Mouse (Mus musculus): ENCODE data around the gene Rps2. TPM values are rescaled to one million over a fixed set of nuclear protein-coding genes. Genes with fewer than 3 reads are reported as not detected.
A peak's percentile ranks its signal among the peaks of the same experiment; 100 is the strongest.

Rps2 gene
- polyA plus RNA-seq, 1 experiment from 2014 or later = 1,827 TPM

DNA sequence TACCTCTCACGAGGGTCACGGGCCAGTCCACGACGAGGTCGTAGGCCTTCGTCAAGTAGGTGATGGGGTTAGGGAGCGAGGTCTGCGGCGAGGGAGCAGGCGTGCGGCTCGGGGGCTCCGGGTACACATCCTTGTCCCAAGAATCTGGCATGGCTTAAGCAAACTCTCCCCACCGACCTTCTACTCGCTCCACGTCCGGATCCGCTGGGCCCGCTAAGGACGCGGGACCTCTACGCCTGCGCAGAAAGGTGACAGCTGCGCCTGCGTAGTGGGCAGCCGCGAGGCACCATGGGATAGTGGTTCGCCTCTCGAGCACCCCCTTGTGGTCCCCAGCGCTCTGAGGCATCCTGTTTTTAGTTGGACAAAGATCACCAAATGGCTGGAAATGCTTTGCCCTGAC is 6.3 kb downstream of the Rps2 start, which contains the start of gene Ndufb10:
Gene Ndufb10, minus strand, starts transcription at position 295 of the 400 bp plus-strand sequence.
- peak; percentile 79 for ATAC-seq (ENCODE audit: low FRiP score, low TSS enrichment)
- Histone ChIP-seq H3K27ac (ENCODE audit: low read depth, low read length) (peak within 1 kb of the TSS; percentile 71), H3K27me3 (ENCODE audit: control insufficient read depth, insufficient read depth, low read length) (no peaks in the 10 kb centered on the region), H3K9me3 (ENCODE audit: control insufficient read depth, low read length) (no peaks in the 10 kb centered on the region), H3K9ac (ENCODE audit: low read depth, low read length) (peak within 1 kb of the TSS; percentile 89), H3K4me3 (ENCODE audit: low read length) (peak within 1 kb of the TSS; percentile 90), H3K36me3 (ENCODE audit: control insufficient read depth, insufficient read depth, low read length) (peaks cover 20% of the 10 kb centered on the region), H3K4me2 (replicated peaks; ENCODE audit: low read depth, low read length) (peak within 1 kb of the TSS; percentile 78), H3K4me1 (ENCODE audit: control insufficient read depth, insufficient read depth, low read length) (peaks cover 8% of the 10 kb centered on the region)
- WGBS = under 1% methylated on average over 30 of the region's 30 CpGs

DNA sequence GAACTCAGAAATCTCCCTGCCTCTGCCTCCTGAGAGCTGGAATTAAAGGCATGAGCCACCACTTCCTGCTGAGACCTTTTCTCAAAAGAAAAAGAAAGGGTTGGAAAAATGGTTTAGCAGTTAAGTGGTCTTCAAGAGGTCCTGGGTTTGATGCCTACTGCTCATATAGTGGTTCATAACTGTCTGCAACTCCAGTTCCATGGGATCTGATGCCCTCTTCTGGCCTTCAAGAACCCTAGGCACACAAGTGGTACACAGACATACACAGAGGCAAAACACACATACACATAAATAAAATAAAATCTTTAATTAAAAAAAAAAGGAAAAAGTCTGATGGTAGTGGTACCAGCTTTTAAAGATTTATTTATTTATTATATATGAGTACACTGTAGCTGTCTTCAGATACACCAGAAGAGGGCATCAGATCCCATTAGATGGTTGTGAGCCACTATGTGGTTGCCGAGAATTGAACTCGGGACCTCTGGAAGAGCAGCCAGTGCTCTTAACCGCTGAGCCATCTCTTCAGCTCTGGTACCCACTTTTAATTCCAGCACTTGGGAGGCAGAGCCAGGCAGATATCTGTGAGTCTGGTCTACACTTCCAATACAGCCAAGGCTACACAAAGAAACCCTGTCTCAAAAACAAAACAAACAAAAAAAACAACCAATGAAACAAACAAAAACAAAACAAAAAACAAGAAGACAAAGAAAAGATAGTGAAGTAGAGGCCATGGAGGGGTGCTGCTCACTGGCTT is 7.9 kb downstream of the Rps2 start:
- no peak overlapping the region for H3K4me2 ChIP-seq (replicated peaks; ENCODE audit: low read depth, low read length)
- no peak for ATAC-seq (ENCODE audit: low FRiP score, low TSS enrichment)
- WGBS = 73% methylated on average over 3 of the region's 3 CpGs

DNA sequence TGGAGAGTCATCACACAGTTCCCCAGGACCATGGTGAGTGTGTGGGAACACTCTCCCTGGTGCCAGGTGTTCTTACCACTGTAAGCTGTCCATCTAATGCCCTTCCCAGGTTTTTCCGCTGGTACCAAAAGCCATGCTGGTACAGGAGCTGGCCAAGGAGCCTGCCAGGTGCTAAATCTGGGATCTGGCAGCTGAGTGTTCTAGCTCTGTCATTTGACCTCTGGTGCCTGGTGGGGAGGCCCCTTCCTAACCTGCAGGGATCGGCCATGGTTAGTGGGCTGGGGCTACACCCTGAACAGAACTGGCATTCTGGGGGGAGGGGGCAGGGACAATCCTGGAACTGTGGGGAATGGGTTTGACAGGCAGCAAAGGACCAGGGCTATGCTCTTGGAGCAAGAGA is 9.7 kb downstream of the Rps2 start, which contains the start of gene Rpl3l:
Gene Rpl3l, plus strand, starts transcription at position 203 of the 400 bp plus-strand sequence.
- Histone ChIP-seq H3K27ac (ENCODE audit: low read depth, low read length) (no peak within 1 kb of the TSS), H3K4me2 (replicated peaks; ENCODE audit: low read depth, low read length) (no peak within 1 kb of the TSS), H3K9me3 (ENCODE audit: control insufficient read depth, low read length) (no peaks in the 10 kb centered on the region), H3K4me1 (ENCODE audit: control insufficient read depth, insufficient read depth, low read length) (no peaks in the 10 kb centered on the region), H3K4me3 (ENCODE audit: low read length) (no peak within 1 kb of the TSS), H3K36me3 (ENCODE audit: control insufficient read depth, insufficient read depth, low read length) (peaks cover under 1% of the 10 kb centered on the region; the same call in 1 of the 2 replicates), H3K27me3 (ENCODE audit: control insufficient read depth, insufficient read depth, low read length) (no peaks in the 10 kb centered on the region), H3K9ac (ENCODE audit: low read depth, low read length) (peak within 1 kb of the TSS; percentile 18; the same call in 1 of the 2 replicates)
- 64% methylated on average over 2 of the region's 2 CpGs for WGBS
- no peak for ATAC-seq (ENCODE audit: low FRiP score, low TSS enrichment)

More for the DNA sequence above, 7.9 kb downstream of the Rps2 start:
- H3K4me3 ChIP-seq (ENCODE audit: low read length) = no peak overlapping the region
- H3K9ac ChIP-seq (ENCODE audit: low read depth, low read length) = no peak overlapping the region
- H3K4me1 ChIP-seq (ENCODE audit: control insufficient read depth, insufficient read depth, low read length) = peaks cover 8% of the 10 kb centered on the region
- no peak overlapping the region for H3K27ac ChIP-seq (ENCODE audit: low read depth, low read length)
- H3K9me3 ChIP-seq (ENCODE audit: control insufficient read depth, low read length) = no peaks in the 10 kb centered on the region
- H3K36me3 ChIP-seq (ENCODE audit: control insufficient read depth, insufficient read depth, low read length) = peaks cover 17% of the 10 kb centered on the region
- no peaks in the 10 kb centered on the region for H3K27me3 ChIP-seq (ENCODE audit: control insufficient read depth, insufficient read depth, low read length)

DNA sequence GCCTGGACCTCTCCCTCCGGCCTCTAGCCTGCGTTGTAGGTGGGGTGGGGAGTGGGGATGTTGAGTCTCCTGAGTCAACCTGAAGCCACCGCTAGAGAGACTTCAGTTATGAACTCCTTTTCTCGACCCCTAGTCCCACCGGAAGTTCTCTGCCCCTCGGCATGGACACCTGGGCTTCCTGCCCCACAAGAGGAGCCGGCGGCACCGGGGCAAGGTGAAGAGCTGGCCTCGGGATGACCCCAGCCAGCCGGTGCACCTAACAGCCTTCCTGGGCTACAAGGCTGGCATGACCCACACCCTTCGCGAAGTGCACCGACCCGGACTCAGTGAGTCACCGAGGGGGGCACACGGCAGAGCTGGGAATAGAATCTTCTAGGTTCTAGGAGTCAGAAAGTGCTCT is 10.3 kb downstream of the Rps2 start:
- H3K27ac ChIP-seq (ENCODE audit: low read depth, low read length) = no peak overlapping the region
- H3K9ac ChIP-seq (ENCODE audit: low read depth, low read length) = 0 out of 2 replicates have a peak overlapping the region, but pooled peaks have one; percentile 18
- no peaks in the 10 kb centered on the region for H3K4me1 ChIP-seq (ENCODE audit: control insufficient read depth, insufficient read depth, low read length)
- no peaks in the 10 kb centered on the region for H3K36me3 ChIP-seq (ENCODE audit: control insufficient read depth, insufficient read depth, low read length)
- no peak overlapping the region for H3K4me2 ChIP-seq (replicated peaks; ENCODE audit: low read depth, low read length)
- H3K9me3 ChIP-seq (ENCODE audit: control insufficient read depth, low read length) = no peaks in the 10 kb centered on the region
- ATAC-seq (ENCODE audit: low FRiP score, low TSS enrichment) = no peak
- no peak overlapping the region for H3K4me3 ChIP-seq (ENCODE audit: low read length)
- no peaks in the 10 kb centered on the region for H3K27me3 ChIP-seq (ENCODE audit: control insufficient read depth, insufficient read depth, low read length)
- 71% methylated on average over 17 of the region's 17 CpGs for WGBS

DNA sequence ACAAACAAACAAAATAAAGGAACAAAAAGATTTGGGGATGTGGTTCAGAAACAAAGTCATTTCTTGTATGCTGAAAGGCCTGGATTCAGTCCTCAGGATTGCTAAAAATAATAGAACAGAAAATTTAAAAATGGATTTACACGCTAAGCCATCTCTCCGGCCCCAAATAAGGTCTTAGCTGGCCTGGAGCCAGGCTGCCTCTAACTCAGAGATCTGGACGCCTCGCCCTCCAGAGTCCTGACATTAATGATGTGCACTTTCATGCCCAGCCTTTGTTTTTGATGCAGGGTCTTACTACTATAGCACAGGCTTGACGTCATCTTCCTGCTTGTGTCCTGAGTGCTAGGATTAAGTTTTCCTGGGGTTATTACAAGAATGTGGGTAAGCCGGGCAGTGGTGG is 11.2 kb downstream of the Rps2 start:
- ATAC-seq (ENCODE audit: low FRiP score, low TSS enrichment) = no peak
- H3K9me3 ChIP-seq (ENCODE audit: control insufficient read depth, low read length) = no peaks in the 10 kb centered on the region
- WGBS = 78% methylated on average over 6 of the region's 6 CpGs
- no peaks in the 10 kb centered on the region for H3K4me1 ChIP-seq (ENCODE audit: control insufficient read depth, insufficient read depth, low read length)
- no peak overlapping the region for H3K4me3 ChIP-seq (ENCODE audit: low read length)
- H3K27ac ChIP-seq (ENCODE audit: low read depth, low read length) = no peak overlapping the region
- no peaks in the 10 kb centered on the region for H3K36me3 ChIP-seq (ENCODE audit: control insufficient read depth, insufficient read depth, low read length)
- no peak overlapping the region for H3K9ac ChIP-seq (ENCODE audit: low read depth, low read length)
- H3K27me3 ChIP-seq (ENCODE audit: control insufficient read depth, insufficient read depth, low read length) = no peaks in the 10 kb centered on the region
- H3K4me2 ChIP-seq (replicated peaks; ENCODE audit: low read depth, low read length) = no peak overlapping the region

DNA sequence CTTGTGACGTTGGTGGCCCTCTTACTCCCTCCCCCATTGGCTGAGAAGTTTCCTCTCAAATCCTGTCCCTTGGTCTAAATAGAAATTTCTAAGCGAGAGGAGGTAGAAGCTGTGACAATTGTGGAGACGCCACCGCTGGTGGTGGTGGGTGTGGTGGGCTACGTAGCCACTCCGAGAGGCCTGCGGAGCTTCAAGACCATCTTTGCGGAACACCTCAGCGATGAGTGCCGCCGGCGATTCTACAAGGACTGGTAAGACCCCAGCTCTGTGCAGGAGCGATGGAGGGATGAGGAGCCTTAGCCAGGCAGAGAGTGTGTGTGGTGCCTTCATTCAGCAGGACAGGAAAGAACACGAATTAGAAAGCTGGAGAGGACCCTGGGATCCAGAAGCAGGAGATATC is 12.9 kb downstream of the Rps2 start:
- no peak for ATAC-seq (ENCODE audit: low FRiP score, low TSS enrichment)
- Histone ChIP-seq H3K4me2 (replicated peaks; ENCODE audit: low read depth, low read length) (no peak overlapping the region), H3K27ac (ENCODE audit: low read depth, low read length) (no peak overlapping the region), H3K9me3 (ENCODE audit: control insufficient read depth, low read length) (no peaks in the 10 kb centered on the region), H3K27me3 (ENCODE audit: control insufficient read depth, insufficient read depth, low read length) (no peaks in the 10 kb centered on the region), H3K4me1 (ENCODE audit: control insufficient read depth, insufficient read depth, low read length) (no peaks in the 10 kb centered on the region), H3K9ac (ENCODE audit: low read depth, low read length) (no peak overlapping the region), H3K36me3 (ENCODE audit: control insufficient read depth, insufficient read depth, low read length) (no peaks in the 10 kb centered on the region), H3K4me3 (ENCODE audit: low read length) (no peak overlapping the region)
- 82% methylated on average over 14 of the region's 14 CpGs for WGBS

DNA sequence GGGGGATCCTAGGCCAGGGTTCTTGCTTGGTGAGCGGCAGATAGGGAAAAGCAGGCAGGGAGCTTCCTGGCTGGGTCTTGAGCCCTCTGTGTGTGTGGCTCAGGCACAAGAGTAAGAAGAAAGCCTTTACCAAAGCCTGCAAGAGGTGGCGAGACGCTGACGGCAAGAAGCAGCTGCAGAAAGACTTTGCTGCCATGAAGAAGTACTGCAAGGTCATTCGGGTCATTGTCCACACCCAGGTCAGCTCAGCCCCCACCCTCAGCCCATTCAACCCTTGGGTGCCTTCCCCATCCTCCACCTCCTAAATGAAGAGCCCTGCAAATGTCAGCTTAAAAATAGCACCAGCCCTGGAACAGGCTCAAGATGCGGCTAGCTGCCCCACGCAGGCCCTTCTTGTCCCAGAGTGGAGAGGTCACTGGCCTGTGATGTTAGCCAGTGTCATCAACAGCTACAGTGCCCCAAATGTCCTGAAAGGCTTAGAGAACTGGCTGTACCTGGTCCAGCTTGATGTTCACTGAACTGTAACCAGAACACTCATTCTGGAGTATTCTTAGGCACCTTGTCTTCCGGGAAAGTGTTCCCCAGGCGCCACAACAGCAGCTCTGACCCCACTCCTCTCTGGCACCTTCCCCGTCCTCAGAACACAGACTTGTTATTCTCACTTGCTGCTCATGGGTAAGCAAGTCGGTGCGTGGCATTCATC is 14.5 kb downstream of the Rps2 start:
- no peak overlapping the region for H3K9ac ChIP-seq (ENCODE audit: low read depth, low read length)
- 83% methylated on average over 12 of the region's 12 CpGs for WGBS

DNA sequence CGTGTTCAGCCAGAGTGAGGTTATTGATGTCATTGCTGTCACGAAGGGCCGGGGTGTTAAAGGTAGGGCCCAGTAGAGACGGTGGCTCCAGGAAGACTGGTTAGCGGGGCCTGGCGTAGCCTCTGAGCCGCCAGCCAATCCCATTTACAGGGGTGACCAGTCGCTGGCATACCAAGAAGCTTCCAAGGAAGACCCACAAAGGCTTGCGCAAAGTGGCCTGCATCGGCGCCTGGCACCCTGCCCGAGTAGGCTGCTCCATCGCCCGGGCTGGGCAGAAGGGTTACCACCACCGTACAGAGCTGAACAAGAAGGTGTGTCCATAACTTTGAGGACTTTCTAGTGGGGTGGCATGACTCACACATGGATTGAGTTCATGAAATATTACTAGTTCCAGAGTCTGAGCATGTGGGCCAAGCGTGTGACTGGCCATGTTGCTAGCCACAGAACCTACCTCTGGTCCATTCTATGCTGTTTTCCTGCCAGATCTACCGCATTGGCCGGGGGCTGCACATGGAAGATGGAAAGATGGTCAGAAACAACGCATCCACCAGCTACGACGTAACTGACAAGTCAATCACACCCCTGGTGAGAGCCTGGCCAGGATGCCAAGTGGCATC is 15.6 kb downstream of the Rps2 start:
- Histone ChIP-seq H3K36me3 (ENCODE audit: control insufficient read depth, insufficient read depth, low read length) (no peaks in the 10 kb centered on the region), H3K4me3 (ENCODE audit: low read length) (no peak overlapping the region), H3K4me1 (ENCODE audit: control insufficient read depth, insufficient read depth, low read length) (peaks cover 7% of the 10 kb centered on the region; the same call in 1 of the 2 replicates), H3K4me2 (replicated peaks; ENCODE audit: low read depth, low read length) (no peak overlapping the region), H3K9me3 (ENCODE audit: control insufficient read depth, low read length) (no peaks in the 10 kb centered on the region), H3K9ac (ENCODE audit: low read depth, low read length) (no peak overlapping the region), H3K27ac (ENCODE audit: low read depth, low read length) (no peak overlapping the region), H3K27me3 (ENCODE audit: control insufficient read depth, insufficient read depth, low read length) (no peaks in the 10 kb centered on the region)
- 91% methylated on average over 21 of the region's 21 CpGs for WGBS
- no peak for ATAC-seq (ENCODE audit: low FRiP score, low TSS enrichment)

More for the DNA sequence above, 14.5 kb downstream of the Rps2 start:
- no peaks in the 10 kb centered on the region for H3K9me3 ChIP-seq (ENCODE audit: control insufficient read depth, low read length)
- no peak for ATAC-seq (ENCODE audit: low FRiP score, low TSS enrichment)
- no peak overlapping the region for H3K4me3 ChIP-seq (ENCODE audit: low read length)
- no peaks in the 10 kb centered on the region for H3K27me3 ChIP-seq (ENCODE audit: control insufficient read depth, insufficient read depth, low read length)
- no peak overlapping the region for H3K27ac ChIP-seq (ENCODE audit: low read depth, low read length)
- H3K36me3 ChIP-seq (ENCODE audit: control insufficient read depth, insufficient read depth, low read length) = no peaks in the 10 kb centered on the region
- peaks cover 5% of the 10 kb centered on the region; the same call in 1 of the 2 replicates for H3K4me1 ChIP-seq (ENCODE audit: control insufficient read depth, insufficient read depth, low read length)
- H3K4me2 ChIP-seq (replicated peaks; ENCODE audit: low read depth, low read length) = no peak overlapping the region

All from kidney, embryonic 14.5 days (tissue).